Mouse (Mus musculus): ENCODE measurements at regions not wholly inside any gene's neighbourhood (a gene's known extent, or its start where the extent isn't known, plus 50 kb on each side); places are given as distances from the start of the nearest gene placed in this dataset.

GRCm38 (mm10) chr16:30130113-30130471 lies 65.9 kb downstream of the Hes1 start:
- ATAC-seq (ENCODE audit: low read depth): no peak

GRCm38 (mm10) chr16:30132086-30132485 lies 67.9 kb downstream of the Hes1 start:
- Histone ChIP-seq H3K27ac (replicated peaks; ENCODE audit: low read depth, low read length) (no peak overlapping the region), H3K4me2 (ENCODE audit: low read depth, low read length) (no peak overlapping the region), H3K36me3 (ENCODE audit: control insufficient read depth, insufficient read depth, low read length) (no peaks in the 10 kb centered on the region), H3K4me3 (ENCODE audit: low read depth, low read length) (no peak overlapping the region), H3K9ac (ENCODE audit: low read depth, low read length) (no peak overlapping the region), H3K27me3 (replicated peaks; ENCODE audit: control insufficient read depth, insufficient read depth, low read length) (no peaks in the 10 kb centered on the region), H3K9me3 (ENCODE audit: control insufficient read depth, low read length) (peaks cover 5% of the 10 kb centered on the region; the same call in 1 of the 2 replicates), H3K4me1 (ENCODE audit: control insufficient read depth, insufficient read depth, low read length) (no peaks in the 10 kb centered on the region)
- 65% methylated on average over 7 of the region's 7 CpGs for WGBS
- ATAC-seq (ENCODE audit: low read depth): no peak
- no peak for DNase-seq (ENCODE audit: low spot score)

More at GRCm38 (mm10) chr16:30130113-30130471, 65.9 kb downstream of the Hes1 start:
- no peak overlapping the region for H3K4me3 ChIP-seq (ENCODE audit: low read depth, low read length)
- no peak overlapping the region for H3K9ac ChIP-seq (ENCODE audit: low read depth, low read length)
- no peaks in the 10 kb centered on the region for H3K27me3 ChIP-seq (replicated peaks; ENCODE audit: control insufficient read depth, insufficient read depth, low read length)
- WGBS: 72% methylated on average over 4 of the region's 4 CpGs
- H3K9me3 ChIP-seq (ENCODE audit: control insufficient read depth, low read length): peaks cover 3% of the 10 kb centered on the region; the same call in 1 of the 2 replicates
- H3K36me3 ChIP-seq (ENCODE audit: control insufficient read depth, insufficient read depth, low read length): no peaks in the 10 kb centered on the region
- no peaks in the 10 kb centered on the region for H3K4me1 ChIP-seq (ENCODE audit: control insufficient read depth, insufficient read depth, low read length)
- H3K4me2 ChIP-seq (ENCODE audit: low read depth, low read length): no peak overlapping the region
- H3K27ac ChIP-seq (replicated peaks; ENCODE audit: low read depth, low read length): no peak overlapping the region
- no peak for DNase-seq (ENCODE audit: low spot score)

- Histone ChIP-seq H3K9me3 (ENCODE audit: control insufficient read depth, low read length) (0 out of 2 replicates have a peak, but pooled peaks cover 3% of the 10 kb centered on the region), H3K4me1 (ENCODE audit: control insufficient read depth, insufficient read depth, low read length) (no peaks in the 10 kb centered on the region), H3K27me3 (replicated peaks; ENCODE audit: control insufficient read depth, insufficient read depth, low read length) (no peaks in the 10 kb centered on the region), H3K27ac (replicated peaks; ENCODE audit: low read depth, low read length) (no peak overlapping the region), H3K9ac (ENCODE audit: low read depth, low read length) (no peak overlapping the region), H3K4me2 (ENCODE audit: low read depth, low read length) (no peak overlapping the region), H3K4me3 (ENCODE audit: low read depth, low read length) (no peak overlapping the region), H3K36me3 (ENCODE audit: control insufficient read depth, insufficient read depth, low read length) (no peaks in the 10 kb centered on the region)
- ATAC-seq (ENCODE audit: low read depth) (no peak), DNase-seq (ENCODE audit: low spot score) (no peak)
- 48% methylated on average over 6 of the region's 6 CpGs for WGBS
Measured at GRCm38 (mm10) chr16:30134642-30135165, 70.5 kb downstream of the Hes1 start.

- H3K4me2 ChIP-seq (ENCODE audit: low read depth, low read length): no peak overlapping the region
- H3K27me3 ChIP-seq (replicated peaks; ENCODE audit: control insufficient read depth, insufficient read depth, low read length): no peaks in the 10 kb centered on the region
- H3K36me3 ChIP-seq (ENCODE audit: control insufficient read depth, insufficient read depth, low read length): no peaks in the 10 kb centered on the region
- ATAC-seq (ENCODE audit: low read depth) (no peak), DNase-seq (ENCODE audit: low spot score) (no peak)
- H3K9me3 ChIP-seq (ENCODE audit: control insufficient read depth, low read length): 0 out of 2 replicates have a peak, but pooled peaks cover 3% of the 10 kb centered on the region
- H3K4me3 ChIP-seq (ENCODE audit: low read depth, low read length): no peak overlapping the region
- 87% methylated on average over 5 of the region's 5 CpGs for WGBS
- no peaks in the 10 kb centered on the region for H3K4me1 ChIP-seq (ENCODE audit: control insufficient read depth, insufficient read depth, low read length)
- H3K9ac ChIP-seq (ENCODE audit: low read depth, low read length): no peak overlapping the region
- no peak overlapping the region for H3K27ac ChIP-seq (replicated peaks; ENCODE audit: low read depth, low read length)
Measured at GRCm38 (mm10) chr16:30136849-30137248, 72.7 kb downstream of the Hes1 start.

- DNase-seq (ENCODE audit: low spot score) (no peak), ATAC-seq (ENCODE audit: low read depth) (no peak)
- 0 out of 2 replicates have a peak, but pooled peaks cover 3% of the 10 kb centered on the region for H3K9me3 ChIP-seq (ENCODE audit: control insufficient read depth, low read length)
- no peaks in the 10 kb centered on the region for H3K27me3 ChIP-seq (replicated peaks; ENCODE audit: control insufficient read depth, insufficient read depth, low read length)
- H3K27ac ChIP-seq (replicated peaks; ENCODE audit: low read depth, low read length): no peak overlapping the region
- H3K4me2 ChIP-seq (ENCODE audit: low read depth, low read length): no peak overlapping the region
- H3K4me3 ChIP-seq (ENCODE audit: low read depth, low read length): no peak overlapping the region
- 94% methylated on average over 1 of the region's 1 CpGs for WGBS
- no peak overlapping the region for H3K9ac ChIP-seq (ENCODE audit: low read depth, low read length)
- H3K4me1 ChIP-seq (ENCODE audit: control insufficient read depth, insufficient read depth, low read length): peaks cover 4% of the 10 kb centered on the region; the same call in 1 of the 2 replicates
- no peaks in the 10 kb centered on the region for H3K36me3 ChIP-seq (ENCODE audit: control insufficient read depth, insufficient read depth, low read length)
Measured at GRCm38 (mm10) chr16:30137812-30138211, 73.6 kb downstream of the Hes1 start.

GRCm38 (mm10) chr16:30144818-30145464 lies 80.8 kb downstream of the Hes1 start:
- Histone ChIP-seq H3K27me3 (replicated peaks; ENCODE audit: control insufficient read depth, insufficient read depth, low read length) (no peaks in the 10 kb centered on the region), H3K36me3 (ENCODE audit: control insufficient read depth, insufficient read depth, low read length) (no peaks in the 10 kb centered on the region), H3K27ac (replicated peaks; ENCODE audit: low read depth, low read length) (no peak overlapping the region), H3K9me3 (ENCODE audit: control insufficient read depth, low read length) (no peaks in the 10 kb centered on the region), H3K4me3 (ENCODE audit: low read depth, low read length) (peak overlapping the region; percentile 14), H3K9ac (ENCODE audit: low read depth, low read length) (no peak overlapping the region), H3K4me1 (ENCODE audit: control insufficient read depth, insufficient read depth, low read length) (peaks cover 14% of the 10 kb centered on the region), H3K4me2 (ENCODE audit: low read depth, low read length) (peak overlapping the region; percentile 51)
- no peak for ATAC-seq (ENCODE audit: low read depth)
- peak; percentile 34 for DNase-seq (ENCODE audit: low spot score)
- 14% methylated on average over 13 of the region's 13 CpGs for WGBS

GRCm38 (mm10) chr16:30145465-30146207 lies 81.5 kb downstream of the Hes1 start:
- Histone ChIP-seq H3K9ac (ENCODE audit: low read depth, low read length) (no peak overlapping the region), H3K36me3 (ENCODE audit: control insufficient read depth, insufficient read depth, low read length) (no peaks in the 10 kb centered on the region), H3K4me3 (ENCODE audit: low read depth, low read length) (peak overlapping the region; percentile 14), H3K27me3 (replicated peaks; ENCODE audit: control insufficient read depth, insufficient read depth, low read length) (no peaks in the 10 kb centered on the region), H3K9me3 (ENCODE audit: control insufficient read depth, low read length) (no peaks in the 10 kb centered on the region), H3K4me2 (ENCODE audit: low read depth, low read length) (peak overlapping the region; percentile 51), H3K4me1 (ENCODE audit: control insufficient read depth, insufficient read depth, low read length) (peaks cover 14% of the 10 kb centered on the region), H3K27ac (replicated peaks; ENCODE audit: low read depth, low read length) (no peak overlapping the region)
- 13% methylated on average over 16 of the region's 16 CpGs for WGBS
- ATAC-seq (ENCODE audit: low read depth): peak; percentile 85
- peak; percentile 89 for DNase-seq (ENCODE audit: low spot score)

GRCm38 (mm10) chr16:30146208-30146525 lies 82.0 kb downstream of the Hes1 start:
- Histone ChIP-seq H3K36me3 (ENCODE audit: control insufficient read depth, insufficient read depth, low read length) (no peaks in the 10 kb centered on the region), H3K9ac (ENCODE audit: low read depth, low read length) (no peak overlapping the region), H3K4me3 (ENCODE audit: low read depth, low read length) (no peak overlapping the region), H3K9me3 (ENCODE audit: control insufficient read depth, low read length) (no peaks in the 10 kb centered on the region), H3K27me3 (replicated peaks; ENCODE audit: control insufficient read depth, insufficient read depth, low read length) (no peaks in the 10 kb centered on the region), H3K4me2 (ENCODE audit: low read depth, low read length) (no peak overlapping the region), H3K4me1 (ENCODE audit: control insufficient read depth, insufficient read depth, low read length) (peaks cover 14% of the 10 kb centered on the region), H3K27ac (replicated peaks; ENCODE audit: low read depth, low read length) (no peak overlapping the region)
- ATAC-seq (ENCODE audit: low read depth): no peak
- 36% methylated on average over 1 of the region's 1 CpGs for WGBS
- DNase-seq (ENCODE audit: low spot score): peak; percentile 31

Measured in embryonic facial prominence, embryonic 14.5 days (tissue).